34 mouse cellular contexts compared by ENCODE assay signal in the genomic region with DNA sequence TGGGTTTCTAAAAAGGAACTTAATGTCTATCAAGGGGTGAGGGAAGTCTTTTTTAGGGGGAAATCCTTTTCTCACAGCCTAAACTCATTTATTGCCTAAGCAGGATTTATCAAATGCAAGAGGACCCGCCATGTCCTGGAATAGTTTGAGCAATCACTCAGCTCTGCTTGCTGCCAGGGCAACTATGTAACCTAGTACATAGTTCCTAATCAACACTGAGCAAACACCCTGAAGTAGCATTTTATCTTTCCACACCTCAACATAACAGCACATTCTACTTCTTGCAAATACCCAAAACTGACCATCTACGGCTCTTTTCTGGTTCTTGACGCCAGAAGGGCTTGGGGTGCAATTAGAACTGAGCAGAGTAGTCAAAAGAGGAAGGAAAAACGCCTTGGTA. TPM values are rescaled to one million over a fixed set of nuclear protein-coding genes. Genes with fewer than 3 reads are reported as not detected.
A peak's percentile ranks its signal among the peaks of the same experiment; 100 is the strongest.
DNase-seq lines count a peak whose midpoint lies in the region; ATAC-seq and TF ChIP-seq lines count a peak whose summit lies in the region.
"Had no signal": no experiment of that assay in that cellular context is flagged by ENCODE, and none has a peak within 500 bp of the region (broad histone marks: within the 10 kb centered on the region; RNA-seq: fewer than 3 reads in every experiment).

No protein-coding gene starts in this region.

- H3K9ac ChIP-seq in heart, embryonic 16.5 days (ENCODE audit: low read length): no peak overlapping the region
- H3K9ac ChIP-seq in heart, adult 2 months (ENCODE audit: low read depth, low read length): no peak overlapping the region
- H3K9ac ChIP-seq in lung, embryonic 15.5 days: no peak overlapping the region
- no peak overlapping the region for H3K9ac ChIP-seq in stomach, postnatal 0 days (ENCODE audit: low read length)
- H3K9ac ChIP-seq: neural tube, embryonic 13.5 days had no signal

- no peak for ATAC-seq in heart, embryonic 16.5 days (replicated peaks; ENCODE audit: extremely low read depth, insufficient read depth, low FRiP score)
- no peak for ATAC-seq in lung, embryonic 15.5 days (ENCODE audit: borderline replicate concordance, extremely low read depth, low FRiP score, low TSS enrichment)
- peak; percentile 75; the same call in 1 of the 2 replicates for ATAC-seq in stomach, postnatal 0 days (ENCODE audit: low FRiP score, low TSS enrichment)
- ATAC-seq: CD4-positive, CD25-positive, alpha-beta regulatory T cell, adult 4 months; hindbrain, postnatal 0 days; midbrain, embryonic 16.5 days had no signal

- no peak for TF ChIP-seq POLR2A in heart, adult 2 months (IDR thresholded peaks at IDR 0.05; ENCODE audit: insufficient read depth, low read depth, low read length)
- TF ChIP-seq POLR2A in lung, adult 2 months (IDR thresholded peaks at IDR 0.05; ENCODE audit: borderline replicate concordance, extremely low read depth, low read depth, low read length): no peak

- H3K4me2 ChIP-seq in heart, embryonic 16.5 days (ENCODE audit: low read depth, low read length): no peak overlapping the region
- no peak overlapping the region for H3K4me2 ChIP-seq in lung, embryonic 15.5 days
- no peak overlapping the region for H3K4me2 ChIP-seq in stomach, postnatal 0 days (replicated peaks; ENCODE audit: low read depth)
- H3K4me2 ChIP-seq: neural tube, embryonic 13.5 days had no signal

- H3K27me3 ChIP-seq in heart, embryonic 16.5 days (ENCODE audit: control insufficient read depth, insufficient read depth, low read length): no peaks in the 10 kb centered on the region
- H3K27me3 ChIP-seq in heart, adult 2 months (ENCODE audit: control insufficient read depth, insufficient read depth, low read length): no peaks in the 10 kb centered on the region
- H3K27me3 ChIP-seq in lung, embryonic 15.5 days: no peaks in the 10 kb centered on the region
- H3K27me3 ChIP-seq in stomach, postnatal 0 days (ENCODE audit: control insufficient read depth, insufficient read depth, low read length): no peaks in the 10 kb centered on the region
- H3K27me3 ChIP-seq: neural tube, embryonic 13.5 days had no signal

- H3K4me1 ChIP-seq in heart, embryonic 16.5 days (ENCODE audit: control insufficient read depth, insufficient read depth, low read length): peaks cover 11% of the 10 kb centered on the region
- no peaks in the 10 kb centered on the region for H3K4me1 ChIP-seq in heart, adult 2 months (ENCODE audit: control insufficient read depth, insufficient read depth, low read length)
- peaks cover 13% of the 10 kb centered on the region; the same call in 1 of the 2 replicates for H3K4me1 ChIP-seq in lung, embryonic 15.5 days
- H3K4me1 ChIP-seq in lung, adult 2 months (ENCODE audit: control insufficient read depth, insufficient read depth, low read length): peaks cover 4% of the 10 kb centered on the region
- no peaks in the 10 kb centered on the region for H3K4me1 ChIP-seq in stomach, postnatal 0 days (replicated peaks; ENCODE audit: control insufficient read depth, insufficient read depth)
- H3K4me1 ChIP-seq: forebrain, embryonic 10.5 days; heart, embryonic 10.5 days; neural tube, embryonic 13.5 days had no signal

- DNase-seq in heart, adult 2 months: no peak
- DNase-seq in lung, adult 2 months: no peak
- peak; percentile 48 for DNase-seq in lung, postnatal 36 days
- peak; percentile 26 for DNase-seq in stomach, postnatal 0 days (ENCODE audit: low spot score)
- no peak for DNase-seq in kidney, adult 8-10 months
- DNase-seq in ovary, postnatal 10 days (ENCODE audit: low spot score): no peak
- DNase-seq: cerebellum, adult 11 months; cerebellum, adult 9-11 months; gastrocnemius, postnatal 25 days; heart, postnatal 14 days; kidney, adult 11 months; layer of hippocampus, adult 9-11 months; thymus, adult 2 months had no signal

- TF ChIP-seq EP300 in heart, adult 2 months (IDR thresholded peaks at IDR 0.05; ENCODE audit: insufficient read depth, low read depth, low read length): no peak
- no peak for TF ChIP-seq EP300 in stomach, postnatal 0 days (optimal IDR thresholded peaks at IDR 0.05)

- TF ChIP-seq CTCF in heart, adult 2 months (IDR thresholded peaks at IDR 0.05): no peak
- no peak for TF ChIP-seq CTCF in lung, adult 2 months (IDR thresholded peaks at IDR 0.05; ENCODE audit: insufficient read depth, low read length)
- TF ChIP-seq CTCF in stomach, postnatal 0 days (IDR thresholded peaks at IDR 0.05; ENCODE audit: low read depth): no peak

- H3K79me2 ChIP-seq in heart, adult 2 months (replicated peaks; ENCODE audit: control insufficient read depth, insufficient read depth, low read length): no peaks in the 10 kb centered on the region

- H3K36me3 ChIP-seq in heart, embryonic 16.5 days (ENCODE audit: control insufficient read depth, insufficient read depth): no peaks in the 10 kb centered on the region
- no peaks in the 10 kb centered on the region for H3K36me3 ChIP-seq in heart, adult 2 months (ENCODE audit: control insufficient read depth, insufficient read depth, low read length)
- peaks cover 15% of the 10 kb centered on the region for H3K36me3 ChIP-seq in lung, embryonic 15.5 days
- no peaks in the 10 kb centered on the region for H3K36me3 ChIP-seq in stomach, postnatal 0 days (ENCODE audit: control insufficient read depth, insufficient read depth, low read length)
- H3K36me3 ChIP-seq: neural tube, embryonic 13.5 days had no signal

- H3K9me3 ChIP-seq in heart, embryonic 16.5 days (replicated peaks; ENCODE audit: control insufficient read depth, low read length): no peaks in the 10 kb centered on the region
- H3K9me3 ChIP-seq in lung, embryonic 15.5 days: no peaks in the 10 kb centered on the region
- no peaks in the 10 kb centered on the region for H3K9me3 ChIP-seq in stomach, postnatal 0 days (ENCODE audit: control insufficient read depth, low read length)
- H3K9me3 ChIP-seq: forebrain, embryonic 10.5 days; heart, embryonic 10.5 days; neural tube, embryonic 13.5 days had no signal

- H3K27ac ChIP-seq in heart, embryonic 16.5 days (ENCODE audit: low read length): peak overlapping the region; percentile 14; the same call in 1 of the 2 replicates
- H3K27ac ChIP-seq in heart, adult 2 months: no peak overlapping the region
- peak overlapping the region; percentile 24; the same call in 1 of the 2 replicates for H3K27ac ChIP-seq in lung, embryonic 15.5 days
- H3K27ac ChIP-seq in stomach, postnatal 0 days (replicated peaks): no peak overlapping the region
- H3K27ac ChIP-seq: forebrain, embryonic 10.5 days; heart, embryonic 10.5 days; hindbrain, postnatal 0 days; neural tube, embryonic 13.5 days had no signal

- intact Hi-C loops in heart, adult 2 months (cut with DNase I): no loop called here

- H3K4me3 ChIP-seq in heart, embryonic 16.5 days (ENCODE audit: low read length): no peak overlapping the region
- H3K4me3 ChIP-seq in heart, adult 2 months: no peak overlapping the region
- no peak overlapping the region for H3K4me3 ChIP-seq in lung, embryonic 15.5 days
- H3K4me3 ChIP-seq in lung, adult 2 months (replicated peaks; ENCODE audit: extremely low read depth, low read depth, low read length): no peak overlapping the region
- no peak overlapping the region for H3K4me3 ChIP-seq in stomach, postnatal 0 days (ENCODE audit: low read depth, low read length)
- H3K4me3 ChIP-seq: forebrain, embryonic 10.5 days; heart, embryonic 10.5 days; myocyte; neural tube, embryonic 13.5 days had no signal

- 47% methylated on average over 4 of the region's 4 CpGs for WGBS in heart, embryonic 16.5 days
- WGBS in heart, adult 2 months: 67% methylated on average over 4 of the region's 4 CpGs
- WGBS in lung, embryonic 15.5 days: 47% methylated on average over 4 of the region's 4 CpGs
- 70% methylated on average over 4 of the region's 4 CpGs for WGBS in lung, adult 2 months
- 57% methylated on average over 4 of the region's 4 CpGs for WGBS in stomach, postnatal 0 days

RNA-seq across cellular contexts. Expression of a gene that starts 9.8 kb away (rescaled TPM):
- polyA plus RNA-seq in heart, embryonic 16.5 days (2015; fragmentation: Nextera tagmentation; extraction: Ambion mirVana): 37.2 and 39.5 TPM in 2 replicates
- total RNA-seq in heart, adult 2 months (2021): 10 to 100 TPM; 16.6 to 18.8 TPM
- 6.4 TPM in 2 replicates for polyA plus RNA-seq in heart, adult 2 months (2012; rRNA removed)
- 89.7 and 90.6 TPM in 2 replicates for polyA plus RNA-seq in lung, embryonic 15.5 days (2015; fragmentation: Nextera tagmentation; extraction: Ambion mirVana)
- 26.6 and 32.0 TPM in 2 replicates for polyA plus RNA-seq in lung, adult 2 months (2012; rRNA removed)
- polyA plus RNA-seq in stomach, postnatal 0 days (2015; fragmentation: Nextera tagmentation; extraction: Ambion mirVana): 54.6 and 59.1 TPM in 2 replicates

RNA-seq across cellular contexts. Expression of a gene that starts 9.8 kb away (rescaled TPM):
- polyA plus RNA-seq in heart, embryonic 16.5 days (2015; fragmentation: Nextera tagmentation; extraction: Ambion mirVana): 0.13 TPM in 1 of 2 replicates, not detected in the other
- total RNA-seq in heart, adult 2 months (2021): not detected
- not detected in 2 replicates for polyA plus RNA-seq in heart, adult 2 months (2012; rRNA removed)
- polyA plus RNA-seq in lung, embryonic 15.5 days (2015; fragmentation: Nextera tagmentation; extraction: Ambion mirVana): not detected in 2 replicates
- 0.05 TPM in 1 of 2 replicates, not detected in the other for polyA plus RNA-seq in lung, adult 2 months (2012; rRNA removed)
- not detected in 2 replicates for polyA plus RNA-seq in stomach, postnatal 0 days (2015; fragmentation: Nextera tagmentation; extraction: Ambion mirVana)
- total RNA-seq: adrenal gland, postnatal 4 days; gastrocnemius, postnatal 25 days; heart, postnatal 14 days; hindbrain, postnatal 0 days; left cerebral cortex, adult 18-20 months; left cerebral cortex, postnatal 36 days had no signal
- polyA plus RNA-seq: cortical plate, adult 2 months; embryonic facial prominence, embryonic 11.5 days; forebrain, embryonic 10.5 days; heart, embryonic 10.5 days; hindbrain, embryonic 11.5 days; hindbrain, postnatal 0 days; kidney, embryonic 16.5 days; midbrain, embryonic 16.5 days; myocyte; neural tube, embryonic 13.5 days; spleen, adult 2 months; thymus, adult 2 months; urinary bladder, adult 2 months had no signal

RNA-seq across cellular contexts. Expression of a gene that starts 36.9 kb away (rescaled TPM):
- not detected in 2 replicates for polyA plus RNA-seq in heart, embryonic 16.5 days (2015; fragmentation: Nextera tagmentation; extraction: Ambion mirVana)
- total RNA-seq in heart, adult 2 months (2021): not detected
- not detected in 2 replicates for polyA plus RNA-seq in heart, adult 2 months (2012; rRNA removed)
- polyA plus RNA-seq in lung, embryonic 15.5 days (2015; fragmentation: Nextera tagmentation; extraction: Ambion mirVana): not detected in 2 replicates
- not detected in 2 replicates for polyA plus RNA-seq in lung, adult 2 months (2012; rRNA removed)
- polyA plus RNA-seq in stomach, postnatal 0 days (2015; fragmentation: Nextera tagmentation; extraction: Ambion mirVana): not detected in 2 replicates
- total RNA-seq: gastrocnemius, postnatal 25 days; heart, postnatal 14 days; hindbrain, postnatal 0 days had no signal
- polyA plus RNA-seq: CD4-positive, CD25-positive, alpha-beta regulatory T cell, adult 4 months; cortical plate, adult 2 months; embryonic facial prominence, embryonic 11.5 days; forebrain, embryonic 10.5 days; heart, embryonic 10.5 days; hindbrain, embryonic 11.5 days; kidney, embryonic 16.5 days; limb, embryonic 14.5 days; liver, embryonic 16.5 days; myocyte; neural tube, embryonic 13.5 days; spleen, adult 2 months; urinary bladder, adult 2 months had no signal

RNA-seq across cellular contexts. Expression of a gene that starts 54.3 kb away (rescaled TPM):
- not detected in 2 replicates for polyA plus RNA-seq in heart, embryonic 16.5 days (2015; fragmentation: Nextera tagmentation; extraction: Ambion mirVana)
- total RNA-seq in heart, adult 2 months (2021): not detected
- polyA plus RNA-seq in heart, adult 2 months (2012; rRNA removed): not detected in 2 replicates
- polyA plus RNA-seq in lung, embryonic 15.5 days (2015; fragmentation: Nextera tagmentation; extraction: Ambion mirVana): not detected in 2 replicates
- polyA plus RNA-seq in lung, adult 2 months (2012; rRNA removed): not detected in 2 replicates
- polyA plus RNA-seq in stomach, postnatal 0 days (2015; fragmentation: Nextera tagmentation; extraction: Ambion mirVana): 0.18 TPM in 1 of 2 replicates, not detected in the other
- total RNA-seq: adrenal gland, postnatal 4 days; gastrocnemius, postnatal 25 days; heart, postnatal 14 days; hindbrain, postnatal 0 days; left cerebral cortex, adult 18-20 months; left cerebral cortex, postnatal 36 days had no signal
- polyA plus RNA-seq: CD4-positive, CD25-positive, alpha-beta regulatory T cell, adult 4 months; cortical plate, adult 2 months; embryonic facial prominence, embryonic 11.5 days; forebrain, embryonic 10.5 days; heart, embryonic 10.5 days; hindbrain, embryonic 11.5 days; hindbrain, postnatal 0 days; kidney, embryonic 16.5 days; large intestine, adult 2 months; liver, embryonic 16.5 days; midbrain, embryonic 16.5 days; myocyte; neural tube, embryonic 13.5 days; spleen, adult 2 months; thymus, adult 2 months; urinary bladder, adult 2 months had no signal

Comparison
In these comparisons a context has a peak if more than half of its experiments do, and no peak if none do; other contexts are left out.
1. H3K27ac ChIP-seq: peak in heart, embryonic 16.5 days (single experiment) and lung, embryonic 15.5 days (single experiment); none in heart, adult 2 months (single experiment) and stomach, postnatal 0 days (single experiment).
2. DNase-seq: peak in lung, postnatal 36 days (single experiment) and stomach, postnatal 0 days (single experiment); none in heart, adult 2 months (0 of 2), lung, adult 2 months (single experiment), kidney, adult 8-10 months (0 of 2) and ovary, postnatal 10 days (single experiment).